Mouse (Mus musculus) lung, embryonic 15.5 days (tissue): ENCODE measurements around the gene Zfp865. TPM values are rescaled to one million over a fixed set of nuclear protein-coding genes. Genes with fewer than 3 reads are reported as not detected.
"Not testable (repeated sequence)": the region's sequence is repeated elsewhere in the genome, so short reads cannot be mapped to it uniquely, and the experiment has no call there.

Experiments used
- ATAC-seq: fragments of 200-750 bp; cut with Nextera tagmentation; 2 replicates; pipeline ENCODE4 v1.8.0; 2017; ENCODE audit warnings: moderate number of reproducible peaks, borderline replicate concordance; ENCODE audit not compliant: low FRiP score, low TSS enrichment; ENCODE audit errors: extremely low read depth
- H3K27ac ChIP-seq: fragments of 300-500 bp; sonication (generic); 2 replicates; pipeline ENCODE4 v1.5.1; 2015; ENCODE audit warnings: moderate library complexity, mild to moderate bottlenecking, inconsistent platforms
- H3K27me3 ChIP-seq: fragments of 300-500 bp; sonication (generic); 2 replicates; pipeline ENCODE4 v1.6.1; 2015; ENCODE audit warnings: inconsistent platforms
- H3K36me3 ChIP-seq: fragments of 300-500 bp; sonication (generic); 2 replicates; pipeline ENCODE4 v1.6.1; 2015; ENCODE audit warnings: inconsistent platforms
- H3K4me1 ChIP-seq: fragments of 300-500 bp; sonication (generic); 2 replicates; pipeline ENCODE4 v1.6.1; 2015; ENCODE audit warnings: inconsistent platforms
- H3K4me2 ChIP-seq: fragments of 300-500 bp; sonication (generic); 2 replicates; pipeline ENCODE4 v1.6.1; 2015; ENCODE audit warnings: inconsistent platforms, mild to moderate bottlenecking, moderate library complexity
- H3K4me3 ChIP-seq: fragments of 300-500 bp; sonication (generic); 2 replicates; pipeline ENCODE4 v1.5.1; 2015; ENCODE audit warnings: mild to moderate bottlenecking, inconsistent platforms
- H3K9ac ChIP-seq: fragments of 300-500 bp; sonication (generic); 2 replicates; pipeline ENCODE4 v1.6.1; 2015; ENCODE audit warnings: inconsistent platforms
- H3K9me3 ChIP-seq: fragments of 300-500 bp; sonication (generic); 2 replicates; pipeline ENCODE4 v1.6.1; 2016; ENCODE audit warnings: inconsistent platforms
- WGBS: fragments of 180-500 bp; shearing (Covaris S2); methylation state at CpG from one replicate; pipeline ENCODE4 v1.1.7; 2015; 5-methylcytosine and 5-hydroxymethylcytosine counted together
- polyA plus RNA-seq: library from polyadenylated mRNA; unstranded; fragments of >200 nt; fragmentation: Nextera tagmentation; extraction: Ambion mirVana; gene quantifications from 2 replicates; pipeline ENCODE4 v1.2.1, GENCODE M21; 2015

Zfp865 gene
- polyA plus RNA-seq, 1 experiment from 2014 or later, result 6.7 TPM

DNA sequence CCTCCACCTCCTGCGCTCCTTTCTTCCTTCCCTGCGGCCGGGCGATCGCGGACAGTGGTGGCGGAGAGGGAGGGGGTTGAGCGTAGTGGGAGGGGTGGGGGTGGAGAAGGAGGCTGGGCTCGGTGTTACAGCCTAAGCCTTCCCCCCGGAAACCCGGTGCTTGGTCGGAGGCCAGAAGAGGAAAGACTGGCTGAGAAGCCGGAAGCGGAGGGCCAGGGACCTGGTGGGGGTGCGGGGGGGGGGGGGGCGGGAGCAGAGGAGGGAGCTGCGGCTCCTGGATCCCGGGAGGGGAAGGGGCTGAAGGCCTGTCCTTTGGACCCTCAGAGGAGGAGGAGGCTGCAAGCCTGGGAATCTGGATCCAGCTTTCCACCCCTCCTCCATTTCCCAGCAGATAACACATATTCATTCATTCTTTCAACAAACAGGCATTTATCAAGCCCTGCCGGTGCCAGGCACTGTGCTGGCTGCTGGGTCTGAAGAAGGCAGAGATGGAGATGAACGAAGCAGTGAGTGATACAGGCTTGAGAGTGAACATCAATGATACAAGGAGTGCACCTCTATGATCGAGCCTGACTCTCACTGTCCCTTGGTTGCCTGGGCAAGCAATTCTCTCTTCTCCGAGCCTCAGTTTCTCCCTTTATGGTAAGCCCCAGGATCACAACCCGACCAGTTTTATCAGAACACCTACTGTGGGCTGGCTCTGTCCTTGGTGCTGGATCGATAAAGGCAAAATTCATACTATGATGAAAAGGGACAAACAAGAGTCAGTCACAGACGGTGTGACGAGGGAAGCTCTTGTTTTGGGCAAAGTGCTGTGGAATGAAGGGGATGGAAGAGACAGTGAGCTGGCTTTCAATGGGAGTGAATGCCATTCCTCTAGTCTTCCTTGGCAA, 23.9 kb upstream of the Zfp865 start, which contains the start of gene Zfp579:
TSS of gene Zfp579 (minus strand) at position 156 of the 893 bp plus-strand sequence.
- no peaks in the 10 kb centered on the region for H3K9me3 ChIP-seq
- H3K4me1 ChIP-seq, result peaks cover 22% of the 10 kb centered on the region
- H3K4me2 ChIP-seq, result peak within 1 kb of the TSS; percentile 84
- peaks cover 19% of the 10 kb centered on the region for H3K36me3 ChIP-seq
- H3K27me3 ChIP-seq, result no peaks in the 10 kb centered on the region
- H3K9ac ChIP-seq, result peak within 1 kb of the TSS; percentile 68
- WGBS, result 6% methylated on average over 11 of the region's 26 CpGs
- peak; percentile 87 for ATAC-seq
- H3K4me3 ChIP-seq, result peak within 1 kb of the TSS; percentile 69
- peak within 1 kb of the TSS; percentile 79 for H3K27ac ChIP-seq

DNA sequence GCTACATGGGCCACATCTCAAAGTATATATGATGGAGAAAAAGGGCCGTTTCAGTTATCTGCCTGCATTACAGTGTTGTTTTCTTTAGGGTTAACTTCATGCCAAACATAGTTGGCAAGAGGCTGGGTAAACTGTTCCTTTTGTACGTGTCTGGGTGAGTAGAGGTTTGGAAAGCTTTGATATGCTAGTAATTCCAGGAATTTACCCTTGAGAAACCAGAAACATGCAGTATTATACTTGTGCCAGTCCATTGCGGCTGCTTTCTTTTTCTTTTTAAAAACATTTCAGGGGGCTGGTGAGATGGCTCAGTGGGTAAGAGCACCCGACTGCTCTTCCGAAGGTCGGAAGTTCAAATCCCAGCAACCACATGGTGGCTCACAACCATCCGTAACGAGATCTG, 23.2 kb upstream of the Zfp865 start:
- 55% methylated on average over 8 of the region's 8 CpGs for WGBS
- Histone ChIP-seq H3K9ac (peak overlapping the region; percentile 68; the same call in 1 of the 2 replicates), H3K36me3 (peaks cover 19% of the 10 kb centered on the region), H3K4me3 (peak overlapping the region; percentile 69), H3K9me3 (no peaks in the 10 kb centered on the region), H3K27ac (peak overlapping the region; percentile 79), H3K4me2 (peak overlapping the region; percentile 84), H3K27me3 (no peaks in the 10 kb centered on the region), H3K4me1 (peaks cover 22% of the 10 kb centered on the region)
- ATAC-seq, result no peak

GRCm38 (mm10) chr7:4999876-5000275, 20.3 kb upstream of the Zfp865 start:
- no peaks in the 10 kb centered on the region for H3K9me3 ChIP-seq
- H3K4me2 ChIP-seq, result no peak overlapping the region
- no peak for ATAC-seq
- H3K9ac ChIP-seq, result no peak overlapping the region
- H3K36me3 ChIP-seq, result no peaks in the 10 kb centered on the region
- peaks cover 16% of the 10 kb centered on the region for H3K4me1 ChIP-seq
- no peaks in the 10 kb centered on the region for H3K27me3 ChIP-seq
- H3K27ac ChIP-seq, result no peak overlapping the region
- WGBS, result 57% methylated on average over 2 of the region's 2 CpGs
- H3K4me3 ChIP-seq, result no peak overlapping the region

GRCm38 (mm10) chr7:5002876-5003275, 17.3 kb upstream of the Zfp865 start:
- not testable (repeated sequence) for H3K9ac ChIP-seq, H3K4me3 ChIP-seq, H3K4me2 ChIP-seq, H3K4me1 ChIP-seq, H3K36me3 ChIP-seq, H3K27ac ChIP-seq, H3K27me3 ChIP-seq, ATAC-seq, H3K9me3 ChIP-seq
- WGBS, result 66% methylated on average over 8 of the region's 8 CpGs

GRCm38 (mm10) chr7:5008229-5008628, 11.9 kb upstream of the Zfp865 start:
- Histone ChIP-seq H3K27me3 (no peaks in the 10 kb centered on the region), H3K4me2 (no peak overlapping the region), H3K36me3 (peaks cover 58% of the 10 kb centered on the region), H3K9ac (no peak overlapping the region), H3K27ac (no peak overlapping the region), H3K4me1 (peaks cover 5% of the 10 kb centered on the region; the same call in 1 of the 2 replicates), H3K9me3 (no peaks in the 10 kb centered on the region), H3K4me3 (no peak overlapping the region)
- no peak for ATAC-seq
- WGBS, result 96% methylated on average over 26 of the region's 26 CpGs

DNA sequence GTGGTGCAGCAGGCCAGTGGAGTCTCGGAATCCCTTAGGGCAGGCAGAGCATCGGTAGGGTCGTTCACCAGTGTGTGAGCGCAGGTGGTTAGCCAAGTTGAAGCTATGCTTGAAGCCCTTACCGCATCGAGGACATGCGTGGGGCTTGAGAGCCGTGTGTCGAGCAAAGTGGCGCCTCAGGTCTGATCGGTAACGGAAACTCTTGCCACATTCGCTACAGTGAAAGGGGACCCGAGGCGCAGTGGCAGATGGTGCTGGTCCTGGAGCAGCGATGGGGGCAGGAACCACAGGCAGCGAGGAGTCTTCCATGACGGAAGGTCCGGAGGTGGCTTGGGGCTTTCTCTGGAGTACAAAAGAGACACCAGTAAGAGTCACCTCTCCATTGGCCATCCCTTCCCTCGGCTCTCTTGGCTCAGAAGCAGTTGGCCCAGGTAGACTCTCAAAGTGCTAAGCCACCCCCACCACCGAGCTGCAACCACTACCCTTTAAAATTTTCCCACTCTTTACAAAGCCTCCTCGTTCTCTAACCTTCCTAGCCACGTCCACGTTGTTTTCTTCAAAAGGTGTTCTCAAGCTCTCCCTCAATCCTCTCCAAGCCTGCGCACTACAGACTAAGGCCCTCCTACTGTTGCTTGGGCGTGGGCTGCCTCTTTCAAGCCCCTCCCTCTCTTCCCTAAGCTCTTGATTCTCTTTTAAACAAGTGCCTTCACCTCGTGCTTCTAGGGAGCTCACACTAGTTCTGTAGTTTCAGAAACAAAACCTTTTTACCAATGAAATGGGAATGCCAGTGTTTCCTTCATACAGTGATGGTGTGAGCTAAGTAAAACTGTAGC, 7.3 kb upstream of the Zfp865 start:
- peak overlapping the region; percentile 54 for H3K4me2 ChIP-seq
- H3K36me3 ChIP-seq, result peaks cover 49% of the 10 kb centered on the region
- no peaks in the 10 kb centered on the region for H3K9me3 ChIP-seq
- H3K4me1 ChIP-seq, result peaks cover 14% of the 10 kb centered on the region; the same call in 1 of the 2 replicates
- ATAC-seq, result no peak
- no peak overlapping the region for H3K9ac ChIP-seq
- 0 out of 2 replicates have a peak overlapping the region, but pooled peaks have one; percentile 11 for H3K27ac ChIP-seq
- H3K4me3 ChIP-seq, result peak overlapping the region; percentile 77
- WGBS, result 86% methylated on average over 27 of the region's 27 CpGs
- no peaks in the 10 kb centered on the region for H3K27me3 ChIP-seq

DNA sequence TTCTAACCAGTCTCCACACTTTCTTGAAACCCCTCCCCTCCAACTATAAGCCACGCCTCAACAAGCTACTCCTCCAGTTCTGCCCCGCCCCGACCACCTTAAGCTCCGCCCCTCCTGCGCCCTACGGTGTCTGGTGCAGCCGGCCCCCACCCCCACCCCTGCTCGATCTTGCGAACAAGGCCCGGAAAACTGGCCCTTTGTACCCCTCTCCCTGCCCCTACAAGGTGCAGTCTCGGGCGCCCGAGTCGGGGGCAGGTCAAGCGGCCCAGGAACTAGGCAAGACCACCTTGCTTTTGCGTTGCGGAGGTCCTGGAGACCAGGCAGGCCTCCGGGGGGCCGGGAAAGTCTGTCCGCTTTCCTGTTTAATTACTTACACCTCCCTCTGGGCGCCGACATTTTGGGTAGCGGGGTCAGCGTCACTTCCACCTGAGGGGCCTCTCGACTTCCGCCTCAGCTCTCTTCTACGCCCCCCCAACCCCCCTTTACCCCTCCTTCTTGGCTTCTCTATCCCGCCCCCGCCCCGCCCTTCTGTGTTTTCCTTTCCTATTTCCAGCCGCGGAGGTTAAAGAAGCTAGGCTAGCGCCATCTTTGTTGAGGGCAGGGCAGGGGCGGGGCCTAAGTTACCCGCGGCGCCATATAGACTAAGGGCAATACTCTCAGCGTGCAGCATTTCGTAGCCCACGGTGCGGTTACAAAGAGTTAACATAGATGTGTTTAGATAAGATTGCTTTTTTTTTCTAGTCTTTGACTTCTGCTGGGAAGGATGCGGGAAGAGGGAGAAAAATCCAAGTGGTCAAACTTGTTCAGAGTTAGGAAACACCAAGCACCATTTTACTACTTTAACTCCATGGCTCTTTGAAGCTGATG, 5.7 kb upstream of the Zfp865 start, which contains the start of the genes Zfp524 and Fiz1:
TSS of gene Zfp524 (plus strand) at position 165 of the 867 bp plus-strand sequence.
TSS of gene Fiz1 (minus strand) at position 447 of the 867 bp plus-strand sequence.
- H3K9me3 ChIP-seq, result no peaks in the 10 kb centered on the region
- peak; percentile 87 for ATAC-seq
- peaks cover 20% of the 10 kb centered on the region for H3K4me1 ChIP-seq
- peak within 1 kb of the TSS; percentile 77 for H3K4me3 ChIP-seq
- H3K27ac ChIP-seq, result peak within 1 kb of the TSS; percentile 99
- H3K27me3 ChIP-seq, result no peaks in the 10 kb centered on the region
- H3K4me2 ChIP-seq, result peak within 1 kb of the TSS; percentile 54
- WGBS, result under 1% methylated on average over 42 of the region's 42 CpGs
- H3K36me3 ChIP-seq, result peaks cover 33% of the 10 kb centered on the region
- peak within 1 kb of the TSS; percentile 78 for H3K9ac ChIP-seq

GRCm38 (mm10) chr7:5015118-5016001, 4.8 kb upstream of the Zfp865 start, which contains the start of gene Gm44973:
Gene Gm44973, plus strand, starts transcription at chr7:5015496.
- H3K27ac ChIP-seq, result peak within 1 kb of the TSS; percentile 99
- H3K9me3 ChIP-seq, result no peaks in the 10 kb centered on the region
- peaks cover 21% of the 10 kb centered on the region for H3K4me1 ChIP-seq
- H3K4me3 ChIP-seq, result peak within 1 kb of the TSS; percentile 77
- peak within 1 kb of the TSS; percentile 54 for H3K4me2 ChIP-seq
- peak; percentile 79 for ATAC-seq
- WGBS, result under 1% methylated on average over 45 of the region's 76 CpGs
- H3K9ac ChIP-seq, result peak within 1 kb of the TSS; percentile 78
- H3K27me3 ChIP-seq, result no peaks in the 10 kb centered on the region
- peaks cover 24% of the 10 kb centered on the region for H3K36me3 ChIP-seq

GRCm38 (mm10) chr7:5016057-5016456, 4.1 kb upstream of the Zfp865 start:
- 45% methylated on average over 3 of the region's 3 CpGs for WGBS
- peak overlapping the region; percentile 77 for H3K4me3 ChIP-seq
- peak overlapping the region; percentile 67 for H3K9ac ChIP-seq
- H3K4me1 ChIP-seq, result peaks cover 23% of the 10 kb centered on the region
- H3K36me3 ChIP-seq, result peaks cover 17% of the 10 kb centered on the region
- H3K27me3 ChIP-seq, result no peaks in the 10 kb centered on the region
- no peaks in the 10 kb centered on the region for H3K9me3 ChIP-seq
- no peak for ATAC-seq
- peak overlapping the region; percentile 99 for H3K27ac ChIP-seq
- H3K4me2 ChIP-seq, result peak overlapping the region; percentile 54

GRCm38 (mm10) chr7:5016920-5017319, 3.3 kb upstream of the Zfp865 start:
- WGBS, result 92% methylated on average over 2 of the region's 2 CpGs
- Histone ChIP-seq H3K4me3 (no peak overlapping the region), H3K27ac (no peak overlapping the region), H3K9me3 (no peaks in the 10 kb centered on the region), H3K9ac (no peak overlapping the region), H3K4me2 (no peak overlapping the region), H3K36me3 (peaks cover 9% of the 10 kb centered on the region), H3K4me1 (peaks cover 30% of the 10 kb centered on the region), H3K27me3 (no peaks in the 10 kb centered on the region)
- ATAC-seq, result no peak
